Mouse (Mus musculus): ENCODE measurements around the gene Isoc2b.
"Not testable (repeated sequence)": the region's sequence is repeated elsewhere in the genome, so short reads cannot be mapped to it uniquely, and the experiment has no call there.

The Isoc2b gene

GRCm38 (mm10) chr7:4870133-4870532 lies at the start of gene Isoc2b:
TSS of gene Isoc2b (minus strand) at chr7:4870258.
- CTCF ChIA-PET: no interaction called here

GRCm38 (mm10) chr7:4919096-4919495 lies 49.0 kb upstream of the Isoc2b start:
- CTCF ChIA-PET: no interaction called here

- CTCF ChIA-PET: no interaction called here
Observed at GRCm38 (mm10) chr7:4918681-4919080, 48.6 kb upstream of the Isoc2b start.

- CTCF ChIA-PET: no interaction called here
Observed at GRCm38 (mm10) chr7:4917494-4917893, 47.4 kb upstream of the Isoc2b start.

- CTCF ChIA-PET: no interaction called here
Observed at GRCm38 (mm10) chr7:4915669-4916416, 45.8 kb upstream of the Isoc2b start.

- CTCF ChIA-PET: interaction anchor here (0.7 kb wide), 2 partner anchors 159 to 761 kb away, joined by 3 to 7 read pairs; no protein-coding TSS in a partner anchor
Observed at GRCm38 (mm10) chr7:4915007-4915665, 45.1 kb upstream of the Isoc2b start, which contains the start of gene Zfp628. TSS of gene Zfp628 (plus strand) at chr7:4915217.

GRCm38 (mm10) chr7:4912248-4912647 lies 42.2 kb upstream of the Isoc2b start:
- CTCF ChIA-PET: no interaction called here

GRCm38 (mm10) chr7:4911561-4911960 lies 41.5 kb upstream of the Isoc2b start:
- CTCF ChIA-PET: interaction anchor here (0.8 to 0.9 kb wide), 2 partner anchors 11 to 34 kb away, joined by 3 read pairs; no protein-coding TSS in a partner anchor

GRCm38 (mm10) chr7:4906466-4906950 lies 36.5 kb upstream of the Isoc2b start, which contains the start of gene Gm36210:
TSS of gene Gm36210 (minus strand) at chr7:4906516.
- CTCF ChIA-PET: no interaction called here

- CTCF ChIA-PET: no interaction called here
Observed at GRCm38 (mm10) chr7:4902404-4902803, 32.3 kb upstream of the Isoc2b start.

GRCm38 (mm10) chr7:4901171-4901570 lies 31.1 kb upstream of the Isoc2b start:
- CTCF ChIA-PET: no interaction called here

GRCm38 (mm10) chr7:4900523-4900851 lies 30.4 kb upstream of the Isoc2b start:
- CTCF ChIA-PET: interaction anchor here (0.5 to 0.7 kb wide), 2 partner anchors 21 to 39 kb away, joined by 3 to 9 read pairs; no protein-coding TSS in a partner anchor

GRCm38 (mm10) chr7:4899649-4900522 lies 29.8 kb upstream of the Isoc2b start:
- CTCF ChIA-PET: interaction anchor here (0.5 to 0.7 kb wide), 2 partner anchors 20 to 40 kb away, joined by 3 to 9 read pairs; no protein-coding TSS in a partner anchor

- CTCF ChIA-PET: no interaction called here
Observed at GRCm38 (mm10) chr7:4898851-4899648, 29.0 kb upstream of the Isoc2b start.

- CTCF ChIA-PET: no interaction called here
Observed at GRCm38 (mm10) chr7:4895186-4895585, 25.1 kb upstream of the Isoc2b start.

GRCm38 (mm10) chr7:4886680-4887079 lies 16.6 kb upstream of the Isoc2b start:
- CTCF ChIA-PET: no interaction called here

GRCm38 (mm10) chr7:4879036-4879435 lies 9.0 kb upstream of the Isoc2b start:
- CTCF ChIA-PET: not testable (repeated sequence)

GRCm38 (mm10) chr7:4878186-4878585 lies 8.1 kb upstream of the Isoc2b start:
- CTCF ChIA-PET: no interaction called here

- CTCF ChIA-PET: interaction anchor here (0.6 kb wide), 1 partner anchor 34 kb away, joined by 3 read pairs; no protein-coding TSS in a partner anchor
Observed at GRCm38 (mm10) chr7:4877226-4877625, 7.2 kb upstream of the Isoc2b start.

- CTCF ChIA-PET: no interaction called here
Observed at GRCm38 (mm10) chr7:4876753-4877221, 6.7 kb upstream of the Isoc2b start, which contains the start of gene Isoc2a. TSS of gene Isoc2a (plus strand) at chr7:4877153.

Measured in spleen, embryonic (tissue).